Mouse (Mus musculus) embryo, embryonic 10.5 days (tissue): ENCODE measurements around the gene Usp4.

Experiments
- DNase-seq: peaks from one replicate; pipeline ENCODE4 v3.0.0-alpha.2; 2015; ENCODE audit warnings: low spot score

Usp4 gene

DNA sequence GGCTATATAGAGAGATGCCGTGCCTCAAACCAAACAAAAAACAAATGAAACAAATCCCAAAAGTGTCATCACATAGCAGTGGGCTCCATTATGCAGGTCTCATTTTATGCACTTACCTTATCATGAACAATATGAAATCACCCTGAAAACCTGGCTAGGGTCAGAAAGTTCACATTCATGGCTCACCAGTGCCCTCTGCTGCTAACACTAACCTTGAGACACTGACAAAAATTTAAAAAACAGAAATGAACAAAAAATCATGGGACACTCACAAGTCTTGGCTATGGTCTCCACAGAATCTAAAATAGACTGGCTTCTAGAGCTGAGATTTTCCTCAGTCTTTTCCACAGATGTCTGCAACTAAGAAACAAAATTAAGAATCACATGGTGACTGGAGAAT is 64.6 kb downstream of the Usp4 start:
- DNase-seq, result peak; percentile 53

GRCm38 (mm10) chr9:108428384-108428783 is 80.7 kb downstream of the Usp4 start, which contains the start of gene Ccdc36:
Gene Ccdc36 (minus strand): TSS chr9:108428484.
- no peak for DNase-seq

DNA sequence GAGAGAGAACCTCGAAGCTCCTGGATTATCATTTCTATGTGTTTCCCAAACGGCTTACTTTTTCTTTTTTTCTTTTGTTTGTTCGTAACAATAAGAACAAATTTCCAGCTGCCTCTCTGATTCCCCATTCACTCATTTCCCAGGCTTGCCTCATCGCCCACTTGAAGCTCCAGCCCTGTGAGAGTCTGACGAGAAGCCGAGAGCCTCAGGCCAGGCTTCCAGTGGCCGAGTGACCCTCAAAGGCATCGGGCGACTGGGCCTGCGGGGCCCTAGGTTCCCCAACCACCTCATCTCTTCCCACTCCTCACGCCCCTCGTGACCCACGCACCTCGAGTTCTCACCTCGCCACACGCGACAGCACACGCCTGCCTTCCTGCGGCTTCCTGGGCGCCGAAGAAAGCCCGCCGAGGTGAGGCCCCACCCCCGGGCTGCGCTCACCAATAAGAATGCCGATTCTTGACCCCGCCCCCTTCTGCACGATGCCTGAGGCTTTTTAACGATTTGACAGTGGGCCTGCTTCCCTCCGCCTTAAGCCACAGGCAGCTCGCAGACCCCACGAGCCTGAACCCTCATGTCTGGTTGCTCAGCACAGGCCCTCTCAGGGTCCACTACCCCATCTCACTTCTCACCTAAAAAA is 83.9 kb downstream of the Usp4 start:
- DNase-seq, result peak; percentile 68

GRCm38 (mm10) chr9:108436182-108436581 is 88.5 kb downstream of the Usp4 start, which contains the start of gene BC048562:
Gene BC048562 (plus strand): TSS chr9:108436482.
- DNase-seq, result no peak

DNA sequence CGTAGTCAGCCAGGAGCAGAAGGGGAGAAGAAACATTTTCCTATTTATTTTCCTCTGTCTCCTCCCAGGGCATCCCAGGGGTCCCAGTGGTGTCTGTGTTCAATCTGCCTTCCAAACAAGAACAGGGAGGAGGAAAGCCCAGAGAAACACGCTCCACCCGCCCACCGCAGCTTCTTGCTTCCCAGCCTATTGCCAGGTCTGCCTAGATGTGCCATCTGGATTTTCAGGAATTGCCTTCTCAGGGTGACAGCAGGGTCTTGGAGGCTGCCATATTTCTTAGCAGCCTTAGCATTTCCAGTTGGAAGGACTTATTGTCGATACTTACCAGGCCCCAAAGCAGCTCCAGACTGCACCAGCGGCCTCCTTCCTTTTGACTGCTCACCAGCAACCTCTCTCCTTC is 91.5 kb downstream of the Usp4 start:
- DNase-seq, result no peak

- no peak for DNase-seq
Observed at GRCm38 (mm10) chr9:108440485-108440884, 92.8 kb downstream of the Usp4 start.

DNA sequence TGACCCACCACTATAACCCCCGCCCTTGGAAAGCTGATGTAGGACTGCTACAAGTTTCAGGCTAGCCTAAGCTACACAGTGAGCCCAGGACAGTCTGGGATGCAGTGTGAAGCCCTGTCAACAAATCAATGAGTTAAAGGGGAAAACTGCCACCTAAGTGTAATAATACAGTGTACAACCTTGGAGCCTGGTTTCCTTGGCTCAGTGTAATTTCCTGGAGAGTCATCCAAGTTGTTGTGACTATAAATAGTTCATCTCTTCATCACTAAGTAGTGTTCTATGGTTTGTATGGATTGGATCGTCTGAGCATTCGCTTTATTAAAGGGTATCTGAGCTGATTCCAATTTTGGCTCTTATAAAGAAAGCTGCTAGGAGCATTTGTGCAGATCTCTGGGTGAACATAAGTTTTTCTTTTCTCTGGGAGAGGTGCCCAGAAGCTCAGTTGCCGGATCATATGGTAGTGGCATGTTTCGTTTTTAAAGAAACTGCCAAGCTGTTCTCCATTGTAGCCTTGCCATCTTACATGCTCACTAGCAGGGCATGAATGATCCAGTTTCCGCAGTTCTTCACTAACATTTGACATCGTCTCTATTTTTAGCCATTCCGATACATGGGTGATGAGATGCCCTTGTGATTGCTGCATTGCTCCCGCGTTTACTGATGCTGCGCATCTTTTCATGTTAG is 93.7 kb downstream of the Usp4 start:
- no peak for DNase-seq
